Mouse (Mus musculus): ENCODE data around the gene Mindy2. TPM values are rescaled to one million over a fixed set of nuclear protein-coding genes. Genes with fewer than 3 reads are reported as not detected.

Mindy2 gene
- polyA plus RNA-seq, 2 experiments = 7.8 to 13.7 TPM

DNA sequence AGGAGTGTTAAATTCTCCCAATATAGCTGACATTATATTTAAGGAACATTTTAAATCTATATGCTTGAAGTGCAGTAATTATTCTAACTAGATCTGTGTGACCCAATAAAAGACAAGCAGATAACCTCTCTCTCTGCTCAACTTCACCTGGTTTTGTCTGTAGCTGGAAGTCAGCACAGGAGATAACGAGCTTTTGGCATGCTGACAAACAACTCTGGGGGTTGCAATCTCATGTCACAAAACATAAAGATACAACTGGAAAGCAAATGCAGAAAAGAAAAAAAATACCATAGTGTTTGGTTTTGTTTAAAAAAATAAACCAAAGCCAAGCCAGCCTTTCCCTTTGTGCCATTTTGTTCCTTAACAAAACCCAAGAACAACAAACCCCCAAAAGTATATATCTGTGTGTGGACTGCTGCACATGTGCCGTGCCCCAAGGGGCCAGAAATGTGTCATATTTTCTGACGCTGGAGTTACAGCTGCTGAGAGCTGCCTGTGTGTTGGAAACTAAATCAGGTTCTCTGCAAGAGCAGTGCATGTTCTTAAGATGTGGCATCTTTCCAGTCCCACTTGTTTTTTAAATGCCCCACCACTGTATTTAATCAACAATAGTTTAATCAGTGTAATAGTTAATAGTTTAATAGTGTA is 45.8 kb downstream of the Mindy2 start:
- 69% methylated on average over 3 of the region's 3 CpGs for WGBS (ENCODE audit: insufficient replicate concordance)
- DNase-seq (ENCODE audit: low read depth in 3 of 3, low spot score in 3 of 3) = no peak
- Histone ChIP-seq H3K4me1 (replicated peaks; ENCODE audit: control insufficient read depth in 2 of 2, insufficient read depth in 2 of 2, low read length in 1 of 2) (no peaks in the 10 kb centered on the region), H3K9me3 (ENCODE audit: control insufficient read depth, low read length) (no peaks in the 10 kb centered on the region), H3K36me3 (replicated peaks; ENCODE audit: control insufficient read depth, insufficient read depth, low read depth) (peaks cover 69% of the 10 kb centered on the region), H3K27me3 (ENCODE audit: control insufficient read depth, insufficient read depth, low read length) (no peaks in the 10 kb centered on the region), H3K4me2 (ENCODE audit: low read depth) (no peak overlapping the region), H3K27ac (no peak overlapping the region), H3K4me3 (ENCODE audit: insufficient read depth in 1 of 2, low read depth in 2 of 2, low read length in 2 of 2) (no peak overlapping the region), H3K9ac (replicated peaks) (no peak overlapping the region)
- TF ChIP-seq CTCF (IDR thresholded peaks at IDR 0.05; ENCODE audit: low read depth) (no peak), EP300 (IDR thresholded peaks at IDR 0.05; ENCODE audit: low read depth) (no peak)
- no peak for ATAC-seq (ENCODE audit: insufficient read depth)

DNA sequence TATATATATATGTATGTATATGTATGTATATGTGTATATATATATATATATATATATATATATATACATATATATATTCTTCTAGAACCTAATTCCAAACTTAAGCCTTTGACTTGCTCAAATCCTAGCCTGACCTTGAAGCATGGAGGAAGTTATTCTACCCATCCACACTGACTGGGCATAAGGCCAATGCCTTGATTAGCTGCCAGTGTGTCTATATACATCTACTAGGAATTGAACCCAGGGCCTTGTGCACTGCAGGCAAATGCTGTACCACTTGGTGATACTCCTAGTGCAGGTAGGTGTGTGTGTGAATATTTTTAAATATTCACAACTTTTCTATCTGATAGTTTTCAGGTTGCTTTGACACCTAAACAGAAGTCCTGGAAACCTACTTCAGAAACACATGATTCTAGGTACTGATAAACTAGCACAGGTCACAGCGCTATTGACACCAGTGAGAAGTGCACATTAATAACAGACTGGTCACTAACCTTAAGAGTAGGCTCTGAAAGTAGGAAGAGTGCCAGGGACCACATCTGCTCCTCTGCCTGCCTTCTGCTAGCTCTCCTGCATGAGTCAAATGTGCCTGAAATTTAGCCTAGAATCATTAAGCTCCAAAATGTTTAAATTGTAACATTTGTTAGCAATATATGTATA is 54.7 kb downstream of the Mindy2 start:
- Histone ChIP-seq H3K27ac (no peak overlapping the region), H3K4me3 (ENCODE audit: insufficient read depth in 1 of 2, low read depth in 2 of 2, low read length in 2 of 2) (no peak overlapping the region), H3K9ac (replicated peaks) (no peak overlapping the region), H3K4me2 (ENCODE audit: low read depth) (no peak overlapping the region), H3K4me1 (replicated peaks; ENCODE audit: control insufficient read depth in 2 of 2, insufficient read depth in 2 of 2, low read length in 1 of 2) (no peaks in the 10 kb centered on the region), H3K27me3 (ENCODE audit: control insufficient read depth, insufficient read depth, low read length) (no peaks in the 10 kb centered on the region), H3K36me3 (replicated peaks; ENCODE audit: control insufficient read depth, insufficient read depth, low read depth) (peaks cover 39% of the 10 kb centered on the region), H3K9me3 (ENCODE audit: control insufficient read depth, low read length) (no peaks in the 10 kb centered on the region)
- WGBS (ENCODE audit: insufficient replicate concordance) = 88% methylated on average over 1 of the region's 1 CpGs
- TF ChIP-seq CTCF (IDR thresholded peaks at IDR 0.05; ENCODE audit: low read depth) (no peak), EP300 (IDR thresholded peaks at IDR 0.05; ENCODE audit: low read depth) (no peak)
- DNase-seq (ENCODE audit: low read depth in 3 of 3, low spot score in 3 of 3) (no peak), ATAC-seq (ENCODE audit: insufficient read depth) (no peak)

DNA sequence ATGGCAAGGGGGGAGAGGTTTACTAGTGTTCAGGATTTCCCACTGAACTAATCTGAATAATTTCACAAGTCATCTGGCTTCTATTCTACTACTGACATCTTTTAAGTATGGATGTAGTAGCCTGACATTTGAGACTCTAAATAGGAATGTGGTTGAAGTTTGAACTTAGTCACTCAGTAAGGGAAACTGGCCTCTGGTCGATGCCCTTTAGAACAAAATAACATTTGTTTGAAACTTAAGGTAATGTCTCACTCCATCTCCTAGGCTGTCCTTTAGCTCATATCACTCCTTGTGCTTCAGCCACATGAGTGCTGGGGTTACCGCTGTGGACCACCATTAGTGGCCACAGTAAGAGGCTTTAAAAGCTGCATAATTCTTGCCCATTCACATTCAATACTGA is 58.7 kb downstream of the Mindy2 start:
- H3K9me3 ChIP-seq (ENCODE audit: control insufficient read depth, low read length) = no peaks in the 10 kb centered on the region
- H3K36me3 ChIP-seq (replicated peaks; ENCODE audit: control insufficient read depth, insufficient read depth, low read depth) = peaks cover 27% of the 10 kb centered on the region

DNA sequence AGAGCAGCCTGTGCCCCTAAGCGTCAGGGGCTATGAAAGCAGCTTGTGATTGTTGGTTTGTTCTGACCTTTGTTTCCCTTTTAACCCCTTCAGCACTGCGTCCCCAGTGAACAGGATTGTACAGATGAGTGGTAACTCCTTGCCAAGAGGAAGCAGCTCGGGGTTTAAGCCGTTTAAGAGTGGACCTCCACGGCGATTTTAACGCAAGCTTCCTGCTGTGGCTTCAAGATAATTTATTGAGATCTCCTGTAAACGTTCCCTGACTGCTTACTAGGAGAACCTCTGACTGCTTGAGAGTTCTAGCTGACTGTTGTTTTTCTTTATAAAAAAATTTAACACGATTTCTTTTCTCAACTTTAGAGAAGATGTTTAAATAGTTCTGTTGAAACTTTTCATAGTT is 65.5 kb downstream of the Mindy2 start:
- TF ChIP-seq EP300 (IDR thresholded peaks at IDR 0.05; ENCODE audit: low read depth) (no peak), CTCF (IDR thresholded peaks at IDR 0.05; ENCODE audit: low read depth) (no peak)
- no peak overlapping the region for H3K4me3 ChIP-seq (ENCODE audit: insufficient read depth in 1 of 2, low read depth in 2 of 2, low read length in 2 of 2)
- H3K27me3 ChIP-seq (ENCODE audit: control insufficient read depth, insufficient read depth, low read length) = no peaks in the 10 kb centered on the region
- ATAC-seq (ENCODE audit: insufficient read depth) (no peak), DNase-seq (ENCODE audit: low read depth in 3 of 3, low spot score in 3 of 3) (no peak)
- no peak overlapping the region for H3K27ac ChIP-seq
- H3K4me2 ChIP-seq (ENCODE audit: low read depth) = no peak overlapping the region
- WGBS (ENCODE audit: insufficient replicate concordance) = 22% methylated on average over 9 of the region's 9 CpGs
- no peaks in the 10 kb centered on the region for H3K9me3 ChIP-seq (ENCODE audit: control insufficient read depth, low read length)
- H3K9ac ChIP-seq (replicated peaks) = no peak overlapping the region
- no peaks in the 10 kb centered on the region; a peak in 1 of 4 replicates for H3K4me1 ChIP-seq (replicated peaks; ENCODE audit: control insufficient read depth in 2 of 2, insufficient read depth in 2 of 2, low read length in 1 of 2)
- peaks cover 59% of the 10 kb centered on the region for H3K36me3 ChIP-seq (replicated peaks; ENCODE audit: control insufficient read depth, insufficient read depth, low read depth)

More for the DNA sequence above, 58.7 kb downstream of the Mindy2 start:
- no peak for DNase-seq (ENCODE audit: low read depth in 3 of 3, low spot score in 3 of 3)
- Histone ChIP-seq H3K9ac (replicated peaks) (no peak overlapping the region), H3K27me3 (ENCODE audit: control insufficient read depth, insufficient read depth, low read length) (no peaks in the 10 kb centered on the region), H3K4me1 (replicated peaks; ENCODE audit: control insufficient read depth in 2 of 2, insufficient read depth in 2 of 2, low read length in 1 of 2) (no peaks in the 10 kb centered on the region), H3K4me2 (ENCODE audit: low read depth) (no peak overlapping the region), H3K4me3 (ENCODE audit: insufficient read depth in 1 of 2, low read depth in 2 of 2, low read length in 2 of 2) (no peak overlapping the region), H3K27ac (no peak overlapping the region)
- TF ChIP-seq EP300 (IDR thresholded peaks at IDR 0.05; ENCODE audit: low read depth) = no peak
- no peak for TF ChIP-seq CTCF (IDR thresholded peaks at IDR 0.05; ENCODE audit: low read depth)
- ATAC-seq (ENCODE audit: insufficient read depth) = no peak
- WGBS (ENCODE audit: insufficient replicate concordance) = 89% methylated on average over 2 of the region's 2 CpGs

DNA sequence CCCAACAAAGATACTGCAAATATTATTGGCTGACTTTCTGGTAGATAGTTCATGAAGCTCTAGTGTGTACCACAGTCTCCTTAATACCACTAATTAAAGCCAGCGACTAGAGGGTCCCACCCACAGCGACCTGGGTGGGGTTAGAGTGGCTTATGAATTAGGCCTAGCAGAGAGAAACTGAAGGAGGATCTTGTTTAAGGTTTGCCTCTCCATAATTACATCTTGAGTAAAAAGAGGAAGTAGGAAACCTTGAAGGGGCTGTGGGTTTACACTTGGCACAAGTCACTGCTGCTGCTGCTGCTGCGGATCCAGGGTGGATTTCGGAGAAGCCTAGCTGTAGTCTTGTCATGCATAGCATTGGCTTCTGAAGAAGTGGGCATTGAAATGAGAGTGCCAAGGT is 66.2 kb downstream of the Mindy2 start:
- peaks cover 64% of the 10 kb centered on the region for H3K36me3 ChIP-seq (replicated peaks; ENCODE audit: control insufficient read depth, insufficient read depth, low read depth)
- no peak overlapping the region for H3K9ac ChIP-seq (replicated peaks)
- no peaks in the 10 kb centered on the region; a peak in 1 of 4 replicates for H3K4me1 ChIP-seq (replicated peaks; ENCODE audit: control insufficient read depth in 2 of 2, insufficient read depth in 2 of 2, low read length in 1 of 2)
- DNase-seq (ENCODE audit: low read depth in 3 of 3, low spot score in 3 of 3) = no peak
- ATAC-seq (ENCODE audit: insufficient read depth) = no peak
- H3K4me2 ChIP-seq (ENCODE audit: low read depth) = no peak overlapping the region
- no peaks in the 10 kb centered on the region for H3K9me3 ChIP-seq (ENCODE audit: control insufficient read depth, low read length)
- H3K27ac ChIP-seq = no peak overlapping the region
- TF ChIP-seq CTCF (IDR thresholded peaks at IDR 0.05; ENCODE audit: low read depth) (no peak), EP300 (IDR thresholded peaks at IDR 0.05; ENCODE audit: low read depth) (no peak)
- no peaks in the 10 kb centered on the region for H3K27me3 ChIP-seq (ENCODE audit: control insufficient read depth, insufficient read depth, low read length)
- WGBS (ENCODE audit: insufficient replicate concordance) = 49% methylated on average over 4 of the region's 4 CpGs
- no peak overlapping the region for H3K4me3 ChIP-seq (ENCODE audit: insufficient read depth in 1 of 2, low read depth in 2 of 2, low read length in 2 of 2)
